Mouse (Mus musculus) liver, postnatal 0 days (tissue): ENCODE measurements around the gene Klf7. TPM values are rescaled to one million over a fixed set of nuclear protein-coding genes. Genes with fewer than 3 reads are reported as not detected.

Experiments
- ATAC-seq: fragments of 200-750 bp; cut with Nextera tagmentation; 2 replicates; pipeline ENCODE4 v1.8.0; 2017; ENCODE audit warnings: mild to moderate bottlenecking, moderate library complexity
- DNase-seq: peaks from one replicate; pipeline ENCODE4 v3.0.0-alpha.2; 2016
- H3K27ac ChIP-seq: fragments of 300-500 bp; sonication (generic); 2 replicates; pipeline ENCODE4 v1.5.1; 2014; ENCODE audit warnings: antibody characterized with exemption, moderate library complexity, mild to moderate bottlenecking, low read depth
- H3K27me3 ChIP-seq: fragments of 300-500 bp; sonication (generic); 2 replicates; pipeline ENCODE4 v1.6.1; 2014; ENCODE audit warnings: low read length, control low read depth, mixed read lengths; ENCODE audit not compliant: insufficient read depth
- H3K36me3 ChIP-seq: fragments of 300-500 bp; sonication (generic); replicated peaks from 2 replicates; pipeline ENCODE4 v1.6.1; 2014; ENCODE audit warnings: mild to moderate bottlenecking, control low read depth, low read length, moderate library complexity, mixed read lengths; ENCODE audit not compliant: insufficient read depth
- H3K4me1 ChIP-seq: fragments of 300-500 bp; sonication (generic); 2 replicates; pipeline ENCODE4 v1.6.1; 2014; ENCODE audit warnings: antibody characterized with exemption, mild to moderate bottlenecking, control low read depth; ENCODE audit not compliant: insufficient read depth
- H3K4me2 ChIP-seq: fragments of 300-500 bp; sonication (generic); 2 replicates; pipeline ENCODE4 v1.6.1; 2014; ENCODE audit warnings: low read depth, mild to moderate bottlenecking, low read length, moderate library complexity, mixed read lengths
- H3K4me3 ChIP-seq: fragments of 300-500 bp; sonication (generic); 2 replicates; pipeline ENCODE4 v1.5.1; 2014; ENCODE audit warnings: low read depth, low read length
- H3K9ac ChIP-seq: fragments of 300-500 bp; sonication (generic); replicated peaks from 2 replicates; pipeline ENCODE4 v1.6.1; 2014; ENCODE audit warnings: mild to moderate bottlenecking, moderate library complexity
- H3K9me3 ChIP-seq: fragments of 300-500 bp; sonication (generic); 2 replicates; pipeline ENCODE4 v1.6.1; 2016; ENCODE audit warnings: mild to moderate bottlenecking, control low read depth, low read length, mixed read lengths
- CTCF ChIP-seq: sonication (generic); IDR thresholded peaks from 2 replicates; pipeline ENCODE4 v1.5.1; 2016; ENCODE audit warnings: antibody characterized with exemption, low read depth
- EP300 ChIP-seq: IDR thresholded peaks from 2 replicates; pipeline ENCODE4 v1.6.1; 2016; ENCODE audit warnings: antibody characterized with exemption, low read depth, mild to moderate bottlenecking
- WGBS: fragments of 180-500 bp; shearing (Covaris S2); extraction: QIAGEN DNeasy Blood & Tissue Kit; methylation state at CpG from one replicate; pipeline ENCODE4 v1.1.7; 2014; ENCODE audit not compliant: insufficient replicate concordance; 5-methylcytosine and 5-hydroxymethylcytosine counted together
- polyA plus RNA-seq: library from polyadenylated mRNA; unstranded; fragments of >200 nt; fragmentation: Nextera tagmentation; extraction: Ambion mirVana; gene quantifications from 2 replicates; pipeline ENCODE4 v1.2.1, GENCODE M21; 2015

The Klf7 gene
- polyA plus RNA-seq, 1 experiment from 2014 or later, result 4.8 TPM

GRCm38 (mm10) chr1:64008031-64008430, 114.1 kb downstream of the Klf7 start:
- no peak overlapping the region for H3K9ac ChIP-seq
- TF ChIP-seq CTCF, result no peak
- no peak for TF ChIP-seq EP300
- no peaks in the 10 kb centered on the region for H3K9me3 ChIP-seq
- H3K27me3 ChIP-seq, result no peaks in the 10 kb centered on the region
- H3K36me3 ChIP-seq, result no peaks in the 10 kb centered on the region
- no peak overlapping the region for H3K27ac ChIP-seq
- no peak for ATAC-seq
- no peaks in the 10 kb centered on the region for H3K4me1 ChIP-seq
- DNase-seq, result no peak
- no peak overlapping the region for H3K4me3 ChIP-seq
- H3K4me2 ChIP-seq, result no peak overlapping the region

GRCm38 (mm10) chr1:64005194-64005593, 116.9 kb downstream of the Klf7 start:
- 69% methylated on average over 2 of the region's 2 CpGs for WGBS
- H3K4me1 ChIP-seq, result no peaks in the 10 kb centered on the region
- no peaks in the 10 kb centered on the region for H3K9me3 ChIP-seq
- DNase-seq, result no peak
- no peak overlapping the region for H3K4me3 ChIP-seq
- no peak overlapping the region for H3K9ac ChIP-seq
- no peaks in the 10 kb centered on the region for H3K36me3 ChIP-seq
- H3K4me2 ChIP-seq, result no peak overlapping the region
- H3K27ac ChIP-seq, result no peak overlapping the region
- no peak for TF ChIP-seq CTCF
- no peak for TF ChIP-seq EP300
- H3K27me3 ChIP-seq, result no peaks in the 10 kb centered on the region
- ATAC-seq, result no peak

- Histone ChIP-seq H3K36me3 (no peaks in the 10 kb centered on the region), H3K4me1 (no peaks in the 10 kb centered on the region), H3K9ac (no peak overlapping the region), H3K4me2 (no peak overlapping the region), H3K4me3 (no peak overlapping the region), H3K27me3 (no peaks in the 10 kb centered on the region), H3K27ac (no peak overlapping the region), H3K9me3 (no peaks in the 10 kb centered on the region)
- no peak for TF ChIP-seq CTCF
- no peak for TF ChIP-seq EP300
- DNase-seq (no peak), ATAC-seq (no peak)
- 37% methylated on average over 9 of the region's 9 CpGs for WGBS
Measured at GRCm38 (mm10) chr1:64003525-64004291, 118.4 kb downstream of the Klf7 start.

GRCm38 (mm10) chr1:64002036-64002435, 120.0 kb downstream of the Klf7 start:
- DNase-seq, result no peak
- WGBS, result 84% methylated on average over 6 of the region's 6 CpGs
- no peaks in the 10 kb centered on the region for H3K9me3 ChIP-seq
- H3K27ac ChIP-seq, result no peak overlapping the region
- no peaks in the 10 kb centered on the region for H3K4me1 ChIP-seq
- no peak overlapping the region for H3K4me3 ChIP-seq
- no peak for ATAC-seq
- no peaks in the 10 kb centered on the region for H3K27me3 ChIP-seq
- H3K4me2 ChIP-seq, result no peak overlapping the region
- no peak for TF ChIP-seq EP300
- no peak for TF ChIP-seq CTCF
- H3K9ac ChIP-seq, result no peak overlapping the region
- no peaks in the 10 kb centered on the region for H3K36me3 ChIP-seq

GRCm38 (mm10) chr1:64000597-64000996, 121.5 kb downstream of the Klf7 start:
- H3K36me3 ChIP-seq, result no peaks in the 10 kb centered on the region
- H3K4me1 ChIP-seq, result no peaks in the 10 kb centered on the region
- DNase-seq (no peak), ATAC-seq (no peak)
- no peak overlapping the region for H3K4me2 ChIP-seq
- H3K4me3 ChIP-seq, result no peak overlapping the region
- WGBS, result 22% methylated on average over 2 of the region's 2 CpGs
- H3K9me3 ChIP-seq, result no peaks in the 10 kb centered on the region
- no peak overlapping the region for H3K27ac ChIP-seq
- H3K27me3 ChIP-seq, result no peaks in the 10 kb centered on the region
- TF ChIP-seq CTCF (no peak), EP300 (no peak)
- H3K9ac ChIP-seq, result no peak overlapping the region

GRCm38 (mm10) chr1:63999481-63999880, 122.6 kb downstream of the Klf7 start:
- Histone ChIP-seq H3K9ac (no peak overlapping the region), H3K4me3 (no peak overlapping the region), H3K4me2 (no peak overlapping the region), H3K9me3 (no peaks in the 10 kb centered on the region), H3K27me3 (no peaks in the 10 kb centered on the region), H3K4me1 (peaks cover 6% of the 10 kb centered on the region; the same call in 1 of the 2 replicates), H3K27ac (no peak overlapping the region), H3K36me3 (no peaks in the 10 kb centered on the region)
- no peak for DNase-seq
- TF ChIP-seq EP300 (no peak), CTCF (no peak)
- no peak for ATAC-seq
- 84% methylated on average over 8 of the region's 8 CpGs for WGBS
